Mouse (Mus musculus) heart, adult 2 months (tissue): Measurements from ENCODE around the gene Arrb1. TPM values are rescaled to one million over a fixed set of nuclear protein-coding genes. Genes with fewer than 3 reads are reported as not detected.

Experiments used
- DNase-seq, 2 experiments: peaks; one replicate each; pipeline ENCODE4 v3.0.0; 2021
- H3K27ac ChIP-seq: fragments of 200-600 bp; 2 replicates; pipeline ENCODE4 v1.8.1; 2022
- H3K27me3 ChIP-seq: fragments of 200-500 bp; 2 replicates; pipeline ENCODE4 v1.6.1; 2012; ENCODE audit warnings: mild to moderate bottlenecking, low read length, inconsistent platforms, mixed read lengths; ENCODE audit not compliant: control insufficient read depth, insufficient read depth
- H3K36me3 ChIP-seq: fragments of 200-500 bp; 2 replicates; pipeline ENCODE4 v1.6.1; 2012; ENCODE audit warnings: low read length, inconsistent platforms; ENCODE audit not compliant: control insufficient read depth, insufficient read depth
- H3K4me1 ChIP-seq: fragments of 200-500 bp; 2 replicates; pipeline ENCODE4 v1.6.1; 2011; ENCODE audit warnings: low read length; ENCODE audit not compliant: control insufficient read depth, insufficient read depth
- H3K4me3 ChIP-seq: fragments of 200-600 bp; 2 replicates; pipeline ENCODE4 v1.8.1; 2022
- H3K79me2 ChIP-seq: fragments of 200-500 bp; replicated peaks from 2 replicates; pipeline ENCODE4 v1.6.1; 2012; ENCODE audit warnings: mild to moderate bottlenecking, inconsistent platforms, low read length, moderate library complexity, mixed read lengths; ENCODE audit not compliant: control insufficient read depth, insufficient read depth
- H3K9ac ChIP-seq: fragments of 200-500 bp; 2 replicates; pipeline ENCODE4 v1.6.1; 2012; ENCODE audit warnings: low read depth, mild to moderate bottlenecking, control low read depth, inconsistent platforms, low read length, mixed read lengths
- CTCF ChIP-seq: fragments of 200-600 bp; IDR thresholded peaks from 2 replicates; pipeline ENCODE4 v1.8.1; 2022; ENCODE audit warnings: antibody characterized with exemption, mild to moderate bottlenecking, moderate library complexity
- EP300 ChIP-seq: fragments of 200-500 bp; IDR thresholded peaks from 2 replicates; pipeline ENCODE4 v1.6.1; 2011; ENCODE audit warnings: low read depth, low read length, control low read depth; ENCODE audit not compliant: insufficient read depth
- POLR2A ChIP-seq: fragments of 200-500 bp; IDR thresholded peaks from 2 replicates; pipeline ENCODE4 v1.6.1; 2011; ENCODE audit warnings: mild to moderate bottlenecking, low read depth, low read length, control low read depth; ENCODE audit not compliant: insufficient read depth
- WGBS: fragments of 180-500 bp; shearing (Covaris S2); methylation state at CpG from one replicate; pipeline ENCODE4 v1.1.7; 2018; 5-methylcytosine and 5-hydroxymethylcytosine counted together
- intact Hi-C: fragments of 180-260 bp; cut with DNase I; formaldehyde crosslinking; loops from one replicate; pipeline ENCODE4 v1.15.1; 2025
- polyA plus RNA-seq: library from polyadenylated mRNA; depleted of rRNA; stranded (reverse); fragments of >200 nt; gene quantifications from 2 replicates; pipeline ENCODE4 v1.2.3, GENCODE M21; 2012
- total RNA-seq, 2 experiments: library from RNA; stranded (reverse); gene quantifications; 2 replicates each; pipeline ENCODE4 v1.2.3; 2021

Gene Arrb1
- total and polyA plus RNA-seq, 3 experiments = 15.6 to 22.4 (median 16.1) TPM

- H3K27ac ChIP-seq = no peak overlapping the region
- intact Hi-C loops = no loop called here
- peaks cover 5% of the 10 kb centered on the region for H3K4me1 ChIP-seq
- WGBS = 72% methylated on average over 3 of the region's 3 CpGs
- H3K4me3 ChIP-seq = no peak overlapping the region
- H3K9ac ChIP-seq = no peak overlapping the region
- H3K79me2 ChIP-seq = no peaks in the 10 kb centered on the region
- TF ChIP-seq POLR2A (no peak), EP300 (no peak), CTCF (no peak)
- no peaks in the 10 kb centered on the region for H3K36me3 ChIP-seq
- no peaks in the 10 kb centered on the region for H3K27me3 ChIP-seq
- DNase-seq = no peak
Observed at GRCm38 (mm10) chr7:99578246-99578645, 43.0 kb downstream of the Arrb1 start.

GRCm38 (mm10) chr7:99579491-99580190 is 44.4 kb downstream of the Arrb1 start:
- intact Hi-C loops = no loop called here
- H3K9ac ChIP-seq = no peak overlapping the region

GRCm38 (mm10) chr7:99580247-99580646 is 45.0 kb downstream of the Arrb1 start:
- H3K27ac ChIP-seq = no peak overlapping the region
- intact Hi-C loops = no loop called here
- peaks cover 5% of the 10 kb centered on the region for H3K4me1 ChIP-seq
- no peak for DNase-seq
- 33% methylated on average over 6 of the region's 6 CpGs for WGBS
- H3K4me3 ChIP-seq = no peak overlapping the region
- H3K79me2 ChIP-seq = no peaks in the 10 kb centered on the region
- no peaks in the 10 kb centered on the region for H3K36me3 ChIP-seq
- TF ChIP-seq CTCF (no peak), EP300 (no peak), POLR2A (no peak)
- no peaks in the 10 kb centered on the region for H3K27me3 ChIP-seq
- no peak overlapping the region for H3K9ac ChIP-seq

More at GRCm38 (mm10) chr7:99579491-99580190, 44.4 kb downstream of the Arrb1 start:
- H3K27me3 ChIP-seq = no peaks in the 10 kb centered on the region
- H3K27ac ChIP-seq = no peak overlapping the region
- DNase-seq = no peak
- H3K79me2 ChIP-seq = no peaks in the 10 kb centered on the region
- peaks cover 5% of the 10 kb centered on the region for H3K4me1 ChIP-seq
- H3K4me3 ChIP-seq = no peak overlapping the region
- WGBS = 30% methylated on average over 16 of the region's 16 CpGs
- TF ChIP-seq EP300 (no peak), CTCF (no peak), POLR2A (no peak)
- no peaks in the 10 kb centered on the region for H3K36me3 ChIP-seq

- H3K27ac ChIP-seq = no peak overlapping the region
- H3K4me1 ChIP-seq = peaks cover 5% of the 10 kb centered on the region
- 44% methylated on average over 7 of the region's 7 CpGs for WGBS
- no peaks in the 10 kb centered on the region for H3K27me3 ChIP-seq
- no peak overlapping the region for H3K9ac ChIP-seq
- DNase-seq = no peak
- H3K4me3 ChIP-seq = no peak overlapping the region
- no peaks in the 10 kb centered on the region for H3K79me2 ChIP-seq
- TF ChIP-seq CTCF (no peak), EP300 (no peak), POLR2A (no peak)
- no peaks in the 10 kb centered on the region for H3K36me3 ChIP-seq
- intact Hi-C loops = no loop called here
Observed at GRCm38 (mm10) chr7:99582306-99582705, 47.0 kb downstream of the Arrb1 start.

GRCm38 (mm10) chr7:99582867-99583266 is 47.6 kb downstream of the Arrb1 start:
- Histone ChIP-seq H3K27ac (no peak overlapping the region), H3K27me3 (no peaks in the 10 kb centered on the region), H3K9ac (no peak overlapping the region), H3K36me3 (no peaks in the 10 kb centered on the region), H3K4me1 (peaks cover 5% of the 10 kb centered on the region), H3K4me3 (no peak overlapping the region), H3K79me2 (no peaks in the 10 kb centered on the region)
- DNase-seq = no peak
- intact Hi-C loops = no loop called here
- 56% methylated on average over 4 of the region's 4 CpGs for WGBS
- no peak for TF ChIP-seq CTCF
- no peak for TF ChIP-seq EP300
- TF ChIP-seq POLR2A = no peak

- H3K9ac ChIP-seq = no peak overlapping the region
- H3K36me3 ChIP-seq = no peaks in the 10 kb centered on the region
- no peak overlapping the region for H3K4me3 ChIP-seq
- WGBS = 72% methylated on average over 5 of the region's 5 CpGs
- no peak for TF ChIP-seq EP300
- no peak for TF ChIP-seq CTCF
- TF ChIP-seq POLR2A = no peak
- H3K27me3 ChIP-seq = no peaks in the 10 kb centered on the region
- H3K79me2 ChIP-seq = no peaks in the 10 kb centered on the region
- peaks cover 5% of the 10 kb centered on the region for H3K4me1 ChIP-seq
- no peak for DNase-seq
- intact Hi-C loops = no loop called here
- H3K27ac ChIP-seq = no peak overlapping the region
Observed at GRCm38 (mm10) chr7:99583625-99584024, 48.4 kb downstream of the Arrb1 start.
